In the genomic region with DNA sequence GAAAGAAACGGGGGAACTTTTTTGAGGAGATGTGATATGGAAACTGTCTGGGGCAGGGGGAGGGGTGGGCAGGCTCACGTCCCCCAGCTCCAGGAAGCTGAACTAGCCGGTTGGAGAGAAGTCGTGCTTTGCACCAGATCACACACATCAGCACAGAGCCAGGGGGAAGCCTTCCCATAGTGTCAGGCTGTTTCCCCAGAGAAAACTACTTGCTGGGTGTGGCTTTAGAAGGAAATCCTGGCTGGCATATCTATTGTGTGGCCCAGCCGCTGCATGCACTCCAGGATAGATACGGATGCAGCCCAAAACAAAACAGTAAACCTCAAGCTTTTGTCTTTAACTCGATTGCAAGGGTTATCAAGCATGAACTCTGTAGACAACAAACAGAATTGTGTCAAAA, we compare ENCODE assay signal across 18 mouse cellular contexts. TPM values are rescaled to one million over a fixed set of nuclear protein-coding genes. Genes with fewer than 3 reads are reported as not detected.
DNase-seq lines count a peak whose midpoint lies in the region; ATAC-seq and TF ChIP-seq lines count a peak whose summit lies in the region.
"Had no signal": no experiment of that assay in that cellular context is flagged by ENCODE, and none has a peak within 500 bp of the region (broad histone marks: within the 10 kb centered on the region; RNA-seq: fewer than 3 reads in every experiment).

No protein-coding gene starts in this region.

- 32% methylated on average over 7 of the region's 7 CpGs for WGBS in heart, embryonic 10.5 days
- WGBS in kidney, embryonic 16.5 days, result 32% methylated on average over 7 of the region's 7 CpGs
- 42% methylated on average over 7 of the region's 7 CpGs for WGBS in lung, postnatal 0 days

- H3K9ac ChIP-seq in kidney, embryonic 16.5 days (replicated peaks; ENCODE audit: low read length), result no peak overlapping the region
- no peak overlapping the region for H3K9ac ChIP-seq in lung, postnatal 0 days (replicated peaks; ENCODE audit: low read depth)
- H3K9ac ChIP-seq: embryonic facial prominence, embryonic 15.5 days; forebrain, embryonic 13.5 days; neural tube, embryonic 12.5 days had no signal

- TF ChIP-seq CTCF in lung, postnatal 0 days (IDR thresholded peaks at IDR 0.05), result no peak

- H3K27ac ChIP-seq in heart, embryonic 10.5 days, result peak overlapping the region; percentile 59
- H3K27ac ChIP-seq in kidney, embryonic 16.5 days (ENCODE audit: low read length), result no peak overlapping the region
- no peak overlapping the region for H3K27ac ChIP-seq in lung, postnatal 0 days (ENCODE audit: low read length)
- H3K27ac ChIP-seq: embryonic facial prominence, embryonic 15.5 days; forebrain, embryonic 13.5 days; neural tube, embryonic 12.5 days had no signal

- no peaks in the 10 kb centered on the region for H3K9me3 ChIP-seq in heart, embryonic 10.5 days
- H3K9me3 ChIP-seq in kidney, embryonic 16.5 days (ENCODE audit: low read length), result no peaks in the 10 kb centered on the region
- H3K9me3 ChIP-seq in lung, postnatal 0 days (ENCODE audit: low read length), result no peaks in the 10 kb centered on the region
- H3K9me3 ChIP-seq: embryonic facial prominence, embryonic 15.5 days; forebrain, embryonic 13.5 days; neural tube, embryonic 12.5 days had no signal

- TF ChIP-seq EP300 in lung, postnatal 0 days (IDR thresholded peaks at IDR 0.05), result peak; percentile 74

- H3K27me3 ChIP-seq in heart, embryonic 10.5 days (ENCODE audit: insufficient read depth, poor library complexity, severe bottlenecking), result peaks cover 4% of the 10 kb centered on the region; the same call in 1 of the 2 replicates
- H3K27me3 ChIP-seq in kidney, embryonic 16.5 days (ENCODE audit: insufficient read depth, low read length), result no peaks in the 10 kb centered on the region
- no peaks in the 10 kb centered on the region for H3K27me3 ChIP-seq in lung, postnatal 0 days (replicated peaks; ENCODE audit: insufficient read depth, low read length)
- H3K27me3 ChIP-seq: embryonic facial prominence, embryonic 15.5 days; forebrain, embryonic 13.5 days; neural tube, embryonic 12.5 days had no signal

- ATAC-seq in kidney, embryonic 16.5 days (ENCODE audit: low FRiP score, low TSS enrichment), result peak; percentile 72; the same call in 1 of the 2 replicates
- peak; percentile 79 for ATAC-seq in lung, postnatal 0 days
- ATAC-seq: forebrain, embryonic 13.5 days; hindbrain, embryonic 16.5 days; Patski had no signal

- DNase-seq in heart, embryonic 10.5 days (ENCODE audit: low spot score), result no peak
- DNase-seq in heart, postnatal 36 days, result no peak
- no peak for DNase-seq in kidney, postnatal 10 days
- peak; percentile 7 for DNase-seq in ZHBTc4 (ENCODE audit: low read depth, low spot score)
- DNase-seq in lung, postnatal 0 days (ENCODE audit: low spot score), result peak; percentile 61
- no peak for DNase-seq in right cerebral cortex, adult 2 months (ENCODE audit: low spot score in 2 of 2)
- no peak for DNase-seq in urinary bladder, postnatal 14 days (ENCODE audit: low spot score)
- DNase-seq: B cell, adult 2 months; cerebellum, postnatal 14 days; layer of hippocampus, postnatal 36 days; right cerebral cortex, postnatal 4 days; thymus, adult 18-20 months had no signal

- H3K4me2 ChIP-seq in kidney, embryonic 16.5 days (replicated peaks; ENCODE audit: low read depth, low read length), result no peak overlapping the region
- no peak overlapping the region for H3K4me2 ChIP-seq in lung, postnatal 0 days (replicated peaks; ENCODE audit: low read depth, low read length)
- H3K4me2 ChIP-seq: embryonic facial prominence, embryonic 15.5 days; forebrain, embryonic 13.5 days; neural tube, embryonic 12.5 days had no signal

- peaks cover 35% of the 10 kb centered on the region for H3K4me1 ChIP-seq in heart, embryonic 10.5 days
- peaks cover 44% of the 10 kb centered on the region for H3K4me1 ChIP-seq in kidney, embryonic 16.5 days (ENCODE audit: insufficient read depth, low read length)
- 0 out of 2 replicates have a peak, but pooled peaks cover 5% of the 10 kb centered on the region for H3K4me1 ChIP-seq in lung, postnatal 0 days (ENCODE audit: insufficient read depth, low read depth, low read length)
- H3K4me1 ChIP-seq: embryonic facial prominence, embryonic 15.5 days; neural tube, embryonic 12.5 days had no signal

- intact Hi-C loops in heart, postnatal 36 days (cut with DNase I), result no loop called here

- H3K36me3 ChIP-seq in heart, embryonic 10.5 days, result no peaks in the 10 kb centered on the region
- H3K36me3 ChIP-seq in kidney, embryonic 16.5 days (ENCODE audit: insufficient read depth, low read length), result no peaks in the 10 kb centered on the region
- no peaks in the 10 kb centered on the region for H3K36me3 ChIP-seq in lung, postnatal 0 days (ENCODE audit: insufficient read depth, low read length)
- H3K36me3 ChIP-seq: embryonic facial prominence, embryonic 15.5 days; neural tube, embryonic 12.5 days had no signal

- no peak overlapping the region for H3K4me3 ChIP-seq in heart, embryonic 10.5 days
- no peak overlapping the region for H3K4me3 ChIP-seq in kidney, embryonic 16.5 days (ENCODE audit: low read length)
- no peak overlapping the region for H3K4me3 ChIP-seq in lung, postnatal 0 days (ENCODE audit: low read depth, low read length)
- H3K4me3 ChIP-seq: embryonic facial prominence, embryonic 15.5 days; forebrain, embryonic 13.5 days; neural tube, embryonic 12.5 days had no signal

RNA-seq across cellular contexts. Expression of a gene that starts 49.7 kb away (rescaled TPM):
- polyA plus RNA-seq in heart, embryonic 10.5 days (2016; fragmentation: Nextera tagmentation; extraction: Ambion mirVana), result 11.5 and 20.1 TPM in 2 replicates
- total RNA-seq in heart, postnatal 36 days (2021), result 10 to 100 TPM; 68.1 to 82.1 TPM
- 8.6 and 10.0 TPM in 2 replicates for polyA plus RNA-seq in kidney, embryonic 16.5 days (2015; fragmentation: Nextera tagmentation; extraction: Ambion mirVana)
- 11.0 and 12.1 TPM in 2 replicates for polyA plus RNA-seq in lung, postnatal 0 days (2015; fragmentation: Nextera tagmentation; extraction: Ambion mirVana)

Comparison
In these comparisons a context has a peak if more than half of its experiments do, and no peak if none do; other contexts are left out.
1. DNase-seq: peak in ZHBTc4 (single experiment) and lung, postnatal 0 days (single experiment); none in heart, embryonic 10.5 days (single experiment), heart, postnatal 36 days (0 of 2), kidney, postnatal 10 days (single experiment), right cerebral cortex, adult 2 months (0 of 2) and urinary bladder, postnatal 14 days (single experiment).